Mouse (Mus musculus) G1E (cell line): ENCODE results near the gene Hpse2. TPM values are rescaled to one million over a fixed set of nuclear protein-coding genes. Genes with fewer than 3 reads are reported as not detected.

Experiments
- ATAC-seq: 2 replicates; pipeline ENCODE4 v1.8.0; 2016; ENCODE audit warnings: mild to moderate bottlenecking; ENCODE audit not compliant: insufficient number of reproducible peaks, poor library complexity, low FRiP score, severe bottlenecking; ENCODE audit errors: extremely low read depth
- DNase-seq: peaks from one replicate; pipeline ENCODE4 v3.0.0; 2012; ENCODE audit warnings: low spot score
- H3K27me3 ChIP-seq: 2 replicates; pipeline ENCODE4 v1.6.1; 2012; ENCODE audit warnings: mild to moderate bottlenecking, low read length, inconsistent platforms; ENCODE audit not compliant: insufficient read depth
- H3K36me3 ChIP-seq: replicated peaks from 2 replicates; pipeline ENCODE3; 2012; ENCODE audit warnings: mild to moderate bottlenecking, inconsistent platforms
- H3K4me1 ChIP-seq: 2 replicates; pipeline ENCODE4 v1.6.1; 2012; ENCODE audit warnings: low read depth, low read length, inconsistent platforms, mixed read lengths; ENCODE audit not compliant: insufficient read depth
- H3K4me3 ChIP-seq: 2 replicates; pipeline ENCODE4 v1.5.1; 2012; ENCODE audit warnings: low read depth, mild to moderate bottlenecking, inconsistent platforms, low read length, moderate library complexity, mixed read lengths
- H3K9me3 ChIP-seq: replicated peaks from 2 replicates; pipeline ENCODE4 v1.6.1; 2012; ENCODE audit warnings: inconsistent platforms
- CTCF ChIP-seq: IDR thresholded peaks from 2 replicates; pipeline ENCODE4 v1.5.1; 2012; ENCODE audit warnings: low read depth, low read length, inconsistent platforms, mixed read lengths
- GATA1 ChIP-seq: IDR thresholded peaks from 2 replicates; pipeline ENCODE4 v1.6.1; 2012; ENCODE audit warnings: borderline replicate concordance, low read length, inconsistent platforms, mixed read lengths
- GATA2 ChIP-seq: IDR thresholded peaks from 2 replicates; pipeline ENCODE4 v1.6.1; 2012; ENCODE audit warnings: low read depth, low read length, inconsistent platforms, borderline replicate concordance
- POLR2AphosphoS5 ChIP-seq: IDR thresholded peaks from 2 replicates; pipeline ENCODE4 v1.6.1; 2012; ENCODE audit warnings: low read depth, low read length, inconsistent platforms; ENCODE audit not compliant: insufficient replicate concordance
- TAL1 ChIP-seq: conservative IDR thresholded peaks from 2 replicates; pipeline ENCODE4 v1.6.1; 2012; ENCODE audit warnings: low read depth, low read length, inconsistent platforms, mixed read lengths
- polyA plus RNA-seq: library from polyadenylated mRNA; stranded (reverse); fragments of >175 nt; gene quantifications from 2 replicates; pipeline ENCODE4 v1.2.3, GENCODE M21; 2012
- total RNA-seq, 2 experiments: library from RNA; stranded (forward) in 1 of 2; stranded (reverse) in 1 of 2; fragments of 200-1000 nt in 1 of 2; fragments of >200 nt in 1 of 2; fragmentation: Nextera tagmentation in 1 of 2; gene quantifications; 2 replicates each; pipeline ENCODE4 v1.2.3; 2014 to 2017

Hpse2 gene
- total and polyA plus RNA-seq, 3 experiments: 0.16 TPM; not detected in 2

- no peaks in the 10 kb centered on the region for H3K36me3 ChIP-seq
- H3K27me3 ChIP-seq: no peaks in the 10 kb centered on the region; the same call in 1 of the 2 replicates
- H3K4me3 ChIP-seq: no peak overlapping the region
- H3K4me1 ChIP-seq: no peaks in the 10 kb centered on the region
- DNase-seq (no peak), ATAC-seq (no peak)
- no peak for TF ChIP-seq GATA1
- no peak for TF ChIP-seq GATA2
- TF ChIP-seq CTCF: no peak
- TF ChIP-seq POLR2AphosphoS5: no peak
- TF ChIP-seq TAL1: no peak
- H3K9me3 ChIP-seq: no peaks in the 10 kb centered on the region
These were observed 555.0 kb downstream of the Hpse2 start for GRCm38 (mm10) chr19:42833126-42833525.

- Histone ChIP-seq H3K4me1 (no peaks in the 10 kb centered on the region), H3K9me3 (no peaks in the 10 kb centered on the region), H3K27me3 (no peaks in the 10 kb centered on the region; the same call in 1 of the 2 replicates), H3K4me3 (no peak overlapping the region), H3K36me3 (no peaks in the 10 kb centered on the region)
- TF ChIP-seq CTCF: no peak
- DNase-seq (no peak), ATAC-seq (no peak)
These were observed 555.9 kb downstream of the Hpse2 start for GRCm38 (mm10) chr19:42832251-42832650.

GRCm38 (mm10) chr19:42829196-42829595 is 559.0 kb downstream of the Hpse2 start:
- Histone ChIP-seq H3K4me1 (no peaks in the 10 kb centered on the region), H3K36me3 (no peaks in the 10 kb centered on the region), H3K9me3 (no peaks in the 10 kb centered on the region), H3K27me3 (no peaks in the 10 kb centered on the region; the same call in 1 of the 2 replicates), H3K4me3 (no peak overlapping the region)
- no peak for ATAC-seq
- no peak for DNase-seq
- TF ChIP-seq GATA1: no peak
- TF ChIP-seq CTCF: no peak
- no peak for TF ChIP-seq GATA2
- TF ChIP-seq TAL1: no peak
- no peak for TF ChIP-seq POLR2AphosphoS5

- Histone ChIP-seq H3K9me3 (no peaks in the 10 kb centered on the region), H3K4me1 (no peaks in the 10 kb centered on the region), H3K27me3 (no peaks in the 10 kb centered on the region; the same call in 1 of the 2 replicates), H3K4me3 (no peak overlapping the region), H3K36me3 (no peaks in the 10 kb centered on the region)
- TF ChIP-seq TAL1 (no peak), CTCF (no peak), GATA1 (no peak), GATA2 (no peak), POLR2AphosphoS5 (no peak)
- no peak for ATAC-seq
- no peak for DNase-seq
These were observed 560.3 kb downstream of the Hpse2 start for GRCm38 (mm10) chr19:42827843-42828242.

GRCm38 (mm10) chr19:42820109-42820508 is 568.0 kb downstream of the Hpse2 start:
- Histone ChIP-seq H3K9me3 (no peaks in the 10 kb centered on the region), H3K4me1 (no peaks in the 10 kb centered on the region), H3K4me3 (no peak overlapping the region), H3K27me3 (no peaks in the 10 kb centered on the region), H3K36me3 (no peaks in the 10 kb centered on the region)
- TF ChIP-seq GATA2 (no peak), GATA1 (no peak), TAL1 (no peak), POLR2AphosphoS5 (no peak)
- ATAC-seq (no peak), DNase-seq (no peak)

- Histone ChIP-seq H3K27me3 (no peaks in the 10 kb centered on the region), H3K36me3 (no peaks in the 10 kb centered on the region), H3K9me3 (no peaks in the 10 kb centered on the region), H3K4me1 (no peaks in the 10 kb centered on the region), H3K4me3 (no peak overlapping the region)
- ATAC-seq: no peak
- no peak for DNase-seq
- TF ChIP-seq CTCF: no peak
- no peak for TF ChIP-seq TAL1
- no peak for TF ChIP-seq GATA1
- no peak for TF ChIP-seq POLR2AphosphoS5
- no peak for TF ChIP-seq GATA2
These were observed 570.4 kb downstream of the Hpse2 start for GRCm38 (mm10) chr19:42817761-42818160.

GRCm38 (mm10) chr19:42816261-42816660 is 571.9 kb downstream of the Hpse2 start:
- no peak for ATAC-seq

More at GRCm38 (mm10) chr19:42816261-42816660, 571.9 kb downstream of the Hpse2 start:
- DNase-seq: no peak
- Histone ChIP-seq H3K4me3 (no peak overlapping the region), H3K36me3 (no peaks in the 10 kb centered on the region), H3K9me3 (no peaks in the 10 kb centered on the region), H3K27me3 (no peaks in the 10 kb centered on the region), H3K4me1 (no peaks in the 10 kb centered on the region)
- TF ChIP-seq CTCF (no peak), TAL1 (no peak), POLR2AphosphoS5 (no peak), GATA1 (no peak), GATA2 (no peak)
